Mouse (Mus musculus) limb, embryonic 12.5 days (tissue): Measurements from ENCODE around the gene Capn1. TPM values are rescaled to one million over a fixed set of nuclear protein-coding genes. Genes with fewer than 3 reads are reported as not detected.

Source experiments
- ATAC-seq: fragments of 200-750 bp; cut with Nextera tagmentation; 2 replicates; pipeline ENCODE4 v1.8.0; 2017; ENCODE audit warnings: low read depth, moderate TSS enrichment; ENCODE audit not compliant: insufficient number of reproducible peaks, insufficient read depth, low FRiP score, low TSS enrichment
- H3K27ac ChIP-seq: fragments of 300-500 bp; sonication (generic); 2 replicates; pipeline ENCODE4 v1.5.1; 2016; ENCODE audit warnings: mild to moderate bottlenecking, moderate library complexity
- H3K27me3 ChIP-seq: fragments of 300-500 bp; sonication (generic); 2 replicates; pipeline ENCODE4 v1.6.1; 2016; ENCODE audit warnings: mild to moderate bottlenecking, moderate library complexity
- H3K36me3 ChIP-seq: fragments of 300-500 bp; sonication (generic); 2 replicates; pipeline ENCODE4 v1.6.1; 2016; ENCODE audit warnings: mild to moderate bottlenecking, moderate library complexity
- H3K4me1 ChIP-seq: fragments of 300-500 bp; sonication (generic); replicated peaks from 2 replicates; pipeline ENCODE4 v1.6.1; 2016
- H3K4me2 ChIP-seq: fragments of 300-500 bp; sonication (generic); 2 replicates; pipeline ENCODE4 v1.6.1; 2016; ENCODE audit warnings: mild to moderate bottlenecking, moderate library complexity
- H3K4me3 ChIP-seq: fragments of 300-500 bp; sonication (generic); replicated peaks from 2 replicates; pipeline ENCODE4 v1.5.1; 2016; ENCODE audit warnings: mild to moderate bottlenecking
- H3K9ac ChIP-seq: fragments of 300-500 bp; sonication (generic); replicated peaks from 2 replicates; pipeline ENCODE4 v1.6.1; 2016; ENCODE audit warnings: mild to moderate bottlenecking, moderate library complexity
- H3K9me3 ChIP-seq: fragments of 300-500 bp; sonication (generic); 2 replicates; pipeline ENCODE4 v1.6.1; 2016; ENCODE audit warnings: mild to moderate bottlenecking, moderate library complexity
- WGBS: fragments of 180-500 bp; shearing (Covaris S2); methylation state at CpG from one replicate; pipeline ENCODE4 v1.1.7; 2016; 5-methylcytosine and 5-hydroxymethylcytosine counted together
- polyA plus RNA-seq: library from polyadenylated mRNA; unstranded; fragments of >200 nt; fragmentation: Nextera tagmentation; extraction: Ambion mirVana; gene quantifications from 2 replicates; pipeline ENCODE4 v1.2.1, GENCODE M21; 2016

The Capn1 gene
- polyA plus RNA-seq, 1 experiment from 2014 or later = 7.0 TPM

DNA sequence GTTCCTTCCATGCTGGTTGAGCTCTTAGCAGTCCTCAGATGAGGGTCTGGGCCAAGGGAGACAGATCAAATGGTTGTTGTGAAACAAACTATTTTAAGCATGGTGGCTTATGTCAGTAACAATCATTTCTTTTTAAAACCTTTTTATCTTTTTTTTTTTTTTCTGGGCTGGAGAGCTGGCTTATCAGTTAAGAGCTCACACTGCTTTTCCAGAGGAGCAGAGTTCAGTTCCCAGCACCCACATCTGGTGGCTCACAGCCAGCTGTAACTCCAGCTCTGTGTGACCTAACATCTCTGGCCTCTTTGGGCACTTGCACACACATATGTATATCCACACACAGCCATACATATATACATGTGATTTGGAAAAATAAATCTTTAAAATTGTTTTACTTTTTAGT is 22.0 kb upstream of the Capn1 start:
- Histone ChIP-seq H3K4me3 (no peak overlapping the region), H3K4me1 (no peaks in the 10 kb centered on the region), H3K36me3 (no peaks in the 10 kb centered on the region), H3K4me2 (no peak overlapping the region), H3K27ac (no peak overlapping the region), H3K27me3 (no peaks in the 10 kb centered on the region), H3K9me3 (no peaks in the 10 kb centered on the region), H3K9ac (no peak overlapping the region)
- ATAC-seq = no peak

DNA sequence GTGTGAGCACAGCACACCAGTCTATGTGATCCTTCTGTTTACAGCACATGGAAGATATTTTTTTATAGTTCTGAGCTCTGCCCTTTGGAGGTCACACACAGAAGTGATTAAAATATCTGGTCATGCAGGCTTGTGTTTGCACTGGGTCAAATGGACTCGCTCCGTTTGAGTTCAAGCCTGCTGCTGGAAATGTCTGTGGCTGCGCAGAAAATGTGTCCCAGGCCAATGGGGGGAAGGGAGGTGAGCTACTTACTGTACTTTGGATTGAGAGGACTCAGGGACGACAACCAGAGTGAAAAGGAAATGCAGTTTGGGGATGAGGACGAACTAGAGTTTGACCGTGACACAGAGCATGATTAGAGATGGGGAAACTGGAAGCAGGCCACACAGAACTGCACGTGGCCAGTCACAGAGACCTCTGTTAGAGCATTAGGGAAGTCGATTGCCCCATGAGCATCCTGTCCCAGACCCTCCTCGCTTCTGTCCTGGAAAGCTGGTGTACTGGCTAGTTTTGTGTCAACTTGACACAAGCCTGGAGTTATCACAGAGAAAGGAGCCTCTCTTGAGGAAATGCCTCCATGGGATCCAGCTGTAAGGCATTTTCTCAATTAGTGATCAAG is 20.4 kb upstream of the Capn1 start:
- Histone ChIP-seq H3K9me3 (no peaks in the 10 kb centered on the region), H3K9ac (no peak overlapping the region), H3K27me3 (no peaks in the 10 kb centered on the region), H3K36me3 (no peaks in the 10 kb centered on the region), H3K4me3 (no peak overlapping the region), H3K4me1 (no peaks in the 10 kb centered on the region), H3K27ac (no peak overlapping the region), H3K4me2 (no peak overlapping the region)
- 73% methylated on average over 9 of the region's 9 CpGs for WGBS
- ATAC-seq = no peak

GRCm38 (mm10) chr19:6030520-6031280 is 15.0 kb upstream of the Capn1 start:
- no peak for ATAC-seq
- no peaks in the 10 kb centered on the region for H3K9me3 ChIP-seq
- no peak overlapping the region for H3K27ac ChIP-seq
- no peak overlapping the region for H3K9ac ChIP-seq
- no peaks in the 10 kb centered on the region for H3K4me1 ChIP-seq
- H3K27me3 ChIP-seq = no peaks in the 10 kb centered on the region
- H3K36me3 ChIP-seq = no peaks in the 10 kb centered on the region
- no peak overlapping the region for H3K4me3 ChIP-seq
- H3K4me2 ChIP-seq = no peak overlapping the region
- 68% methylated on average over 14 of the region's 14 CpGs for WGBS

GRCm38 (mm10) chr19:6029426-6029825 is 13.7 kb upstream of the Capn1 start:
- Histone ChIP-seq H3K36me3 (no peaks in the 10 kb centered on the region), H3K27me3 (no peaks in the 10 kb centered on the region), H3K27ac (no peak overlapping the region), H3K9me3 (no peaks in the 10 kb centered on the region), H3K4me3 (no peak overlapping the region), H3K4me2 (no peak overlapping the region), H3K9ac (no peak overlapping the region), H3K4me1 (no peaks in the 10 kb centered on the region)
- 79% methylated on average over 9 of the region's 9 CpGs for WGBS
- no peak for ATAC-seq

GRCm38 (mm10) chr19:6028991-6029390 is 13.3 kb upstream of the Capn1 start:
- H3K9ac ChIP-seq = no peak overlapping the region
- no peaks in the 10 kb centered on the region for H3K9me3 ChIP-seq
- no peak for ATAC-seq
- H3K4me1 ChIP-seq = no peaks in the 10 kb centered on the region
- 85% methylated on average over 6 of the region's 6 CpGs for WGBS
- no peak overlapping the region for H3K4me2 ChIP-seq
- no peaks in the 10 kb centered on the region for H3K36me3 ChIP-seq
- no peak overlapping the region for H3K4me3 ChIP-seq
- H3K27ac ChIP-seq = no peak overlapping the region
- no peaks in the 10 kb centered on the region for H3K27me3 ChIP-seq

DNA sequence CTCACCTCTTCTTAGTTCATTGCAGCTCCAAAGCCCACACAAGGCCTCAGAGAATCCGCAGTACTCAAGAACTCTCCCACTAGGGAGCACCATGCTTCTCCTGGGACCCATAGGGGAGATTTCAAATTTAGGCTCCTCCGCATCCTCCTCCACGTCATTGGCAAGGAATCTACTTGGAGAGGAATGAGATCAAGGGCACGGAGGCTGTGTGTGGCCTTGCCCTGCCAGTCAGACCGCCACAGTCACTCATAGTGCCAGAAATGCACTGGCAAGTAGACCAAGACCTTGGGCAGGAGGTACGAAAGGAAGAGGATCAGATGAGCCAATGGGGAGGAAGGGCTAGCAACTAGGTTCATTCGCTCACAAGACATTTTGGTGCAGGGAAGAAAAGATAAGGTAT is 8.2 kb upstream of the Capn1 start:
- H3K27me3 ChIP-seq = 0 out of 2 replicates have a peak, but pooled peaks cover 4% of the 10 kb centered on the region
- WGBS = 78% methylated on average over 7 of the region's 7 CpGs
- no peak overlapping the region for H3K27ac ChIP-seq
- H3K36me3 ChIP-seq = no peaks in the 10 kb centered on the region
- H3K9me3 ChIP-seq = no peaks in the 10 kb centered on the region
- no peak overlapping the region for H3K4me2 ChIP-seq
- no peaks in the 10 kb centered on the region for H3K4me1 ChIP-seq
- no peak for ATAC-seq
- no peak overlapping the region for H3K9ac ChIP-seq
- no peak overlapping the region for H3K4me3 ChIP-seq

GRCm38 (mm10) chr19:6023059-6023458 is 7.4 kb upstream of the Capn1 start:
- no peak overlapping the region for H3K4me3 ChIP-seq
- H3K4me2 ChIP-seq = no peak overlapping the region
- ATAC-seq = no peak
- H3K27ac ChIP-seq = no peak overlapping the region
- 67% methylated on average over 8 of the region's 8 CpGs for WGBS
- 0 out of 2 replicates have a peak, but pooled peaks cover 4% of the 10 kb centered on the region for H3K27me3 ChIP-seq
- no peaks in the 10 kb centered on the region for H3K36me3 ChIP-seq
- no peaks in the 10 kb centered on the region for H3K9me3 ChIP-seq
- H3K4me1 ChIP-seq = no peaks in the 10 kb centered on the region
- H3K9ac ChIP-seq = no peak overlapping the region

GRCm38 (mm10) chr19:6020276-6020675 is 4.6 kb upstream of the Capn1 start:
- WGBS = 54% methylated on average over 3 of the region's 3 CpGs
- H3K36me3 ChIP-seq = no peaks in the 10 kb centered on the region
- no peaks in the 10 kb centered on the region for H3K9me3 ChIP-seq
- H3K9ac ChIP-seq = no peak overlapping the region
- no peak overlapping the region for H3K4me2 ChIP-seq
- ATAC-seq = no peak
- no peak overlapping the region for H3K27ac ChIP-seq
- H3K27me3 ChIP-seq = peaks cover 23% of the 10 kb centered on the region
- H3K4me1 ChIP-seq = peaks cover 6% of the 10 kb centered on the region
- no peak overlapping the region for H3K4me3 ChIP-seq

GRCm38 (mm10) chr19:6018142-6019089 is 2.7 kb upstream of the Capn1 start:
- no peak for ATAC-seq
- WGBS = 31% methylated on average over 15 of the region's 15 CpGs

DNA sequence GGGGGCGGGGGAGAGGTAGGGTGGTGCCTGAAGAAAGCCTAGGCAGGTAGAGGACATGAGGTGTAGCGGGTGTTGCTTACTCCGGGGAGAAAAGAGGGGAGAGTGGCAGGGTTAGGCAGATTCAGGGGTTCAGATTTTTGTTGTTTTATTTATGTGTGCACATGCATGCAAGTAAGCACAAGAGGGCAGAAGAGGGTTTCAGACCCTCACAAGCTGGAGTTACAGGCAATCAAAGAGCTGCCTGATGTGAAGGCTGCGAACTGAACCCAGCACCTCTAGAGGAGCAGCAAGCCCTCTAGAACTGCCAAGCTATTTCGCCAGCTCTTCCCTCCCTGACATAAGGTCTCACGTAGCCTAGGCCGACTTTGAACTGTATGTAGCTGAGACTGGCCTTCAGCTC is 835 bp upstream of the Capn1 start:
- H3K27me3 ChIP-seq = peaks cover 34% of the 10 kb centered on the region
- WGBS = 35% methylated on average over 7 of the region's 7 CpGs
- no peak for ATAC-seq
- no peaks in the 10 kb centered on the region for H3K9me3 ChIP-seq
- H3K36me3 ChIP-seq = no peaks in the 10 kb centered on the region
- no peak overlapping the region for H3K27ac ChIP-seq
- H3K4me1 ChIP-seq = peaks cover 6% of the 10 kb centered on the region
- peak overlapping the region; percentile 90; the same call in 1 of the 2 replicates for H3K4me2 ChIP-seq
- no peak overlapping the region for H3K9ac ChIP-seq
- H3K4me3 ChIP-seq = peak overlapping the region; percentile 54; the same call in 1 of the 2 replicates

More at GRCm38 (mm10) chr19:6018142-6019089, 2.7 kb upstream of the Capn1 start:
- peaks cover 35% of the 10 kb centered on the region for H3K27me3 ChIP-seq
- no peak overlapping the region for H3K4me2 ChIP-seq
- peaks cover 6% of the 10 kb centered on the region for H3K4me1 ChIP-seq
- no peaks in the 10 kb centered on the region for H3K36me3 ChIP-seq
- H3K9me3 ChIP-seq = no peaks in the 10 kb centered on the region
- H3K4me3 ChIP-seq = no peak overlapping the region
- no peak overlapping the region for H3K9ac ChIP-seq
- no peak overlapping the region for H3K27ac ChIP-seq

DNA sequence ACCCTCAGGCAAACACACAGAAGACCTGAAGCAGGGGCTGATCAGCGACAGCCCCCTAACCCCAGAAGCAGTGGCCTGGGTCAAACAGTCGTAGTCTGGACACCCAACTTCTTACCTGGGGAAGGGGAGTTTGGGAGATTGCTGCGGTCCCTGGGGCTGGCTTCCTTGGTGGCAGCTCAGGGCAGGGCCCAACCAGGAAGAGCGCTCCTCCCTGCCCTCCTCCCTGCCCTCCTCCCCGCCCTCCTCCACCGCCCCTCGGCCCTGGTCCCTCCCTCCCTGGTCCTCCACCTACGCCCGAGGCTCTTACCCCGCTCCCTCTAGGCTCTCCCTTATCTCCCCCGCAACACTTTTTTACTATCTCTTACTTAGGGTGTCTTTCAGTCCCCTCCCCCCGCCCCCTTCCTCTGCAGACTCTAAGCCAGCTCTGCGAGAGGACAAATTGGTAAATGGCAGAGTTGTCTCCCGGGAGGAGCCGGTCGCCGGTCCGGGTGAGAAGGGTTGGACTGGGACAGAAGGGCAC is 646 bp downstream of the Capn1 start:
- peak overlapping the region; percentile 90 for H3K4me2 ChIP-seq
- peaks cover 6% of the 10 kb centered on the region for H3K4me1 ChIP-seq
- H3K36me3 ChIP-seq = no peaks in the 10 kb centered on the region
- peaks cover 34% of the 10 kb centered on the region for H3K27me3 ChIP-seq
- H3K4me3 ChIP-seq = peak overlapping the region; percentile 54
- 2% methylated on average over 17 of the region's 18 CpGs for WGBS
- H3K9me3 ChIP-seq = no peaks in the 10 kb centered on the region
- peak overlapping the region; percentile 66 for H3K9ac ChIP-seq
- ATAC-seq = peak; percentile 69
- peak overlapping the region; percentile 67 for H3K27ac ChIP-seq
